Mouse (Mus musculus): ENCODE results near the gene Otud1.

DNA sequence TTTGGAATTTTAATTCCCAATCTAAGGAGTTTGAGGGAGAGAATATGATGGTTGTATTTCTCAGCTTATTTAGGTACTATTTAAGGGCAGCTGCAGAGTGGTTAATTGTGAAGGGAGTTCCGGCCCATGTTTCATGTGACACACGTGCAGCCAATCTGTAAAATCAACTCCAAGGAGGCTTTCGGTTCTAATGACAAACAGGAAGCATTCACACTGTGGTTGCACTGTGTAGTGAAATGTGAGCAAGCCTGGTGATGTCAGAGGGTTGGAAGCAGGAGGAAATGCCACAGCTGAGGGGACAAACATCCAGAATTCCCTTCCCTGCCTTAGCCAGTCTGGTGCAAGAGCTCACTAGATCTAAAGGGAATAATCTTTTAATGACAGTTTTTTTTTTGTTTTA lies 8.3 kb downstream of the Otud1 start:
- TF ChIP-seq CTCF (IDR thresholded peaks at IDR 0.05; ENCODE audit: insufficient read depth, low read depth, low read length) (no peak), POLR2A (IDR thresholded peaks at IDR 0.05; ENCODE audit: insufficient read depth, low read depth, low read length) (no peak)

All from olfactory bulb, adult 2 months (tissue).